Mouse (Mus musculus): ENCODE data around the gene Acvrl1.

GRCm38 (mm10) chr15:101103605-101104304, 24.6 kb upstream of the Acvrl1 start:
- TF ChIP-seq CTCF (IDR thresholded peaks at IDR 0.05; ENCODE audit: extremely low read depth, insufficient read depth, insufficient read length, insufficient replicate concordance) (no peak), POLR2A (IDR thresholded peaks at IDR 0.05; ENCODE audit: low read depth, low read length) (no peak)

Measured in spleen, adult 2 months (tissue).